Mouse (Mus musculus) lung, adult 2 months (tissue): ENCODE measurements at regions not wholly inside any gene's neighbourhood (a gene's known extent, or its start where the extent isn't known, plus 50 kb on each side); places are given as distances from the start of the nearest gene placed in this dataset.

Source experiments
- CTCF ChIP-seq: fragments of 200-500 bp; IDR thresholded peaks from 2 replicates; pipeline ENCODE4 v1.5.1; 2011; ENCODE audit warnings: mild to moderate bottlenecking, low read length, control low read depth; ENCODE audit not compliant: insufficient read depth
- POLR2A ChIP-seq: fragments of 200-500 bp; IDR thresholded peaks from 2 replicates; pipeline ENCODE4 v1.6.1; 2011; ENCODE audit warnings: low read depth, mild to moderate bottlenecking, control low read depth, low read length, borderline replicate concordance; ENCODE audit errors: extremely low read depth

DNA sequence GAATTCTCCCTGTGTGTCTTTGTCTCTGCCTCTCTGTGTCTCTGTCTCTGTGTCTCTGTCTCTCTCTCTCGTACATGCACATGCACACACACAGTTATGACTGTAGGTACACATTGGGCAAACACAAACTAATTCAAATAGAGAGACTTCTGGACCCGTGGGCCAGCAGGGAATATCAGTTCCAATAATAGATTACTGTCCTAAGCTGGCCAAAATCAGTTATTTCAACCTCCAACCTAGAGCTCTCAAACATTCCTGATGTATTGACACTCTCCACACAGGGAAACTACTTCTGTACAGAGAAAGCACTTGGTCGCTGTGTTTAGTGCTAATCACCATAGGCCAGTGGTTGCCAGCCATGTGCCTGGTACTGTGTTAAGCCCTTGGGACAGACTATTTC, 203.7 kb upstream of the Nectin1 start:
- TF ChIP-seq POLR2A (no peak), CTCF (no peak)
